Mouse (Mus musculus): ENCODE results near the gene Map3k4. TPM values are rescaled to one million over a fixed set of nuclear protein-coding genes. Genes with fewer than 3 reads are reported as not detected.

The Map3k4 gene
- total and polyA plus RNA-seq, 3 experiments = 26.8 to 40.3 (median 28.7) TPM

- H3K27me3 ChIP-seq (ENCODE audit: insufficient read depth, low read length) = no peaks in the 10 kb centered on the region
- ATAC-seq (ENCODE audit: extremely low read depth, insufficient number of reproducible peaks, low FRiP score, poor library complexity, severe bottlenecking) (no peak), DNase-seq (ENCODE audit: low spot score) (no peak)
- H3K9me3 ChIP-seq (replicated peaks) = no peaks in the 10 kb centered on the region
- no peak overlapping the region for H3K4me3 ChIP-seq (ENCODE audit: low read depth, low read length)
- no peak for TF ChIP-seq GATA1 (IDR thresholded peaks at IDR 0.05; ENCODE audit: borderline replicate concordance, low read length)
- TF ChIP-seq POLR2AphosphoS5 (IDR thresholded peaks at IDR 0.05; ENCODE audit: insufficient replicate concordance, low read depth, low read length) = no peak
- TF ChIP-seq TAL1 (conservative IDR thresholded peaks at IDR 0.05; ENCODE audit: low read depth, low read length) = no peak
- no peak for TF ChIP-seq GATA2 (IDR thresholded peaks at IDR 0.05; ENCODE audit: borderline replicate concordance, low read depth, low read length)
- TF ChIP-seq CTCF (IDR thresholded peaks at IDR 0.05; ENCODE audit: low read depth, low read length) = no peak
- peaks cover 72% of the 10 kb centered on the region for H3K36me3 ChIP-seq (replicated peaks)
- peaks cover 9% of the 10 kb centered on the region for H3K4me1 ChIP-seq (ENCODE audit: insufficient read depth, low read depth, low read length)
Measured at GRCm38 (mm10) chr17:12277297-12277696, 41.3 kb downstream of the Map3k4 start.

GRCm38 (mm10) chr17:12276496-12277200 is 41.9 kb downstream of the Map3k4 start:
- H3K4me1 ChIP-seq (ENCODE audit: insufficient read depth, low read depth, low read length) = peaks cover 10% of the 10 kb centered on the region
- ATAC-seq (ENCODE audit: extremely low read depth, insufficient number of reproducible peaks, low FRiP score, poor library complexity, severe bottlenecking) = no peak
- no peak for TF ChIP-seq GATA1 (IDR thresholded peaks at IDR 0.05; ENCODE audit: borderline replicate concordance, low read length)
- no peak for TF ChIP-seq TAL1 (conservative IDR thresholded peaks at IDR 0.05; ENCODE audit: low read depth, low read length)
- TF ChIP-seq CTCF (IDR thresholded peaks at IDR 0.05; ENCODE audit: low read depth, low read length) = no peak
- no peak for TF ChIP-seq POLR2AphosphoS5 (IDR thresholded peaks at IDR 0.05; ENCODE audit: insufficient replicate concordance, low read depth, low read length)
- TF ChIP-seq GATA2 (IDR thresholded peaks at IDR 0.05; ENCODE audit: borderline replicate concordance, low read depth, low read length) = no peak
- no peak overlapping the region for H3K4me3 ChIP-seq (ENCODE audit: low read depth, low read length)
- H3K9me3 ChIP-seq (replicated peaks) = no peaks in the 10 kb centered on the region
- DNase-seq (ENCODE audit: low spot score) = no peak
- H3K27me3 ChIP-seq (ENCODE audit: insufficient read depth, low read length) = no peaks in the 10 kb centered on the region
- peaks cover 75% of the 10 kb centered on the region for H3K36me3 ChIP-seq (replicated peaks)

GRCm38 (mm10) chr17:12275756-12276155 is 42.8 kb downstream of the Map3k4 start:
- TF ChIP-seq GATA1 (IDR thresholded peaks at IDR 0.05; ENCODE audit: borderline replicate concordance, low read length) = no peak
- TF ChIP-seq CTCF (IDR thresholded peaks at IDR 0.05; ENCODE audit: low read depth, low read length) = no peak
- TF ChIP-seq POLR2AphosphoS5 (IDR thresholded peaks at IDR 0.05; ENCODE audit: insufficient replicate concordance, low read depth, low read length) = no peak
- no peak for TF ChIP-seq TAL1 (conservative IDR thresholded peaks at IDR 0.05; ENCODE audit: low read depth, low read length)
- TF ChIP-seq GATA2 (IDR thresholded peaks at IDR 0.05; ENCODE audit: borderline replicate concordance, low read depth, low read length) = no peak
- peaks cover 79% of the 10 kb centered on the region for H3K36me3 ChIP-seq (replicated peaks)
- no peaks in the 10 kb centered on the region for H3K27me3 ChIP-seq (ENCODE audit: insufficient read depth, low read length)
- ATAC-seq (ENCODE audit: extremely low read depth, insufficient number of reproducible peaks, low FRiP score, poor library complexity, severe bottlenecking) (no peak), DNase-seq (ENCODE audit: low spot score) (no peak)
- peaks cover 10% of the 10 kb centered on the region for H3K4me1 ChIP-seq (ENCODE audit: insufficient read depth, low read depth, low read length)
- no peak overlapping the region for H3K4me3 ChIP-seq (ENCODE audit: low read depth, low read length)
- no peaks in the 10 kb centered on the region for H3K9me3 ChIP-seq (replicated peaks)

GRCm38 (mm10) chr17:12273032-12273431 is 45.6 kb downstream of the Map3k4 start:
- Histone ChIP-seq H3K4me1 (ENCODE audit: insufficient read depth, low read depth, low read length) (peaks cover 13% of the 10 kb centered on the region), H3K27me3 (ENCODE audit: insufficient read depth, low read length) (no peaks in the 10 kb centered on the region), H3K4me3 (ENCODE audit: low read depth, low read length) (no peak overlapping the region), H3K9me3 (replicated peaks) (no peaks in the 10 kb centered on the region), H3K36me3 (replicated peaks) (peaks cover 90% of the 10 kb centered on the region)
- TF ChIP-seq GATA1 (IDR thresholded peaks at IDR 0.05; ENCODE audit: borderline replicate concordance, low read length) (no peak), POLR2AphosphoS5 (IDR thresholded peaks at IDR 0.05; ENCODE audit: insufficient replicate concordance, low read depth, low read length) (no peak), GATA2 (IDR thresholded peaks at IDR 0.05; ENCODE audit: borderline replicate concordance, low read depth, low read length) (no peak), TAL1 (conservative IDR thresholded peaks at IDR 0.05; ENCODE audit: low read depth, low read length) (no peak), CTCF (IDR thresholded peaks at IDR 0.05; ENCODE audit: low read depth, low read length) (no peak)
- no peak for ATAC-seq (ENCODE audit: extremely low read depth, insufficient number of reproducible peaks, low FRiP score, poor library complexity, severe bottlenecking)
- DNase-seq (ENCODE audit: low spot score) = no peak

GRCm38 (mm10) chr17:12271805-12272204 is 46.8 kb downstream of the Map3k4 start:
- H3K27me3 ChIP-seq (ENCODE audit: insufficient read depth, low read length) = no peaks in the 10 kb centered on the region
- ATAC-seq (ENCODE audit: extremely low read depth, insufficient number of reproducible peaks, low FRiP score, poor library complexity, severe bottlenecking) (no peak), DNase-seq (ENCODE audit: low spot score) (no peak)
- no peaks in the 10 kb centered on the region for H3K9me3 ChIP-seq (replicated peaks)
- TF ChIP-seq CTCF (IDR thresholded peaks at IDR 0.05; ENCODE audit: low read depth, low read length) (no peak), GATA1 (IDR thresholded peaks at IDR 0.05; ENCODE audit: borderline replicate concordance, low read length) (no peak), GATA2 (IDR thresholded peaks at IDR 0.05; ENCODE audit: borderline replicate concordance, low read depth, low read length) (no peak), TAL1 (conservative IDR thresholded peaks at IDR 0.05; ENCODE audit: low read depth, low read length) (no peak), POLR2AphosphoS5 (IDR thresholded peaks at IDR 0.05; ENCODE audit: insufficient replicate concordance, low read depth, low read length) (no peak)
- peaks cover 13% of the 10 kb centered on the region for H3K4me1 ChIP-seq (ENCODE audit: insufficient read depth, low read depth, low read length)
- peaks cover 86% of the 10 kb centered on the region for H3K36me3 ChIP-seq (replicated peaks)
- H3K4me3 ChIP-seq (ENCODE audit: low read depth, low read length) = no peak overlapping the region

- peaks cover 88% of the 10 kb centered on the region for H3K36me3 ChIP-seq (replicated peaks)
Measured at GRCm38 (mm10) chr17:12268538-12268937, 50.1 kb downstream of the Map3k4 start.

More at GRCm38 (mm10) chr17:12268538-12268937, 50.1 kb downstream of the Map3k4 start:
- Histone ChIP-seq H3K27me3 (ENCODE audit: insufficient read depth, low read length) (no peaks in the 10 kb centered on the region), H3K4me3 (ENCODE audit: low read depth, low read length) (no peak overlapping the region), H3K4me1 (ENCODE audit: insufficient read depth, low read depth, low read length) (peaks cover 14% of the 10 kb centered on the region), H3K9me3 (replicated peaks) (no peaks in the 10 kb centered on the region)
- ATAC-seq (ENCODE audit: extremely low read depth, insufficient number of reproducible peaks, low FRiP score, poor library complexity, severe bottlenecking) = no peak
- DNase-seq (ENCODE audit: low spot score) = no peak
- TF ChIP-seq GATA2 (IDR thresholded peaks at IDR 0.05; ENCODE audit: borderline replicate concordance, low read depth, low read length) (no peak), TAL1 (conservative IDR thresholded peaks at IDR 0.05; ENCODE audit: low read depth, low read length) (no peak), POLR2AphosphoS5 (IDR thresholded peaks at IDR 0.05; ENCODE audit: insufficient replicate concordance, low read depth, low read length) (no peak), GATA1 (IDR thresholded peaks at IDR 0.05; ENCODE audit: borderline replicate concordance, low read length) (no peak), CTCF (IDR thresholded peaks at IDR 0.05; ENCODE audit: low read depth, low read length) (no peak)

Measured in G1E (cell line).